ENCODE assay signal across 7 mouse cellular contexts in genomic region chr14:24358295-24358951, GRCm38 (mm10).
DNase-seq lines count a peak whose midpoint lies in the region; ATAC-seq and TF ChIP-seq lines count a peak whose summit lies in the region.

No protein-coding gene starts in this region.

- no peaks in the 10 kb centered on the region for H3K4me1 ChIP-seq in midbrain, embryonic 11.5 days (ENCODE audit: control insufficient read depth, insufficient read depth, low read length)
- H3K4me1 ChIP-seq in midbrain, embryonic 15.5 days: no peaks in the 10 kb centered on the region
- H3K4me1 ChIP-seq in limb, embryonic 14.5 days (ENCODE audit: control insufficient read depth, insufficient read depth, low read length): no peaks in the 10 kb centered on the region

- H3K9ac ChIP-seq in midbrain, embryonic 11.5 days (ENCODE audit: low read length): no peak overlapping the region
- no peak overlapping the region for H3K9ac ChIP-seq in midbrain, embryonic 15.5 days
- H3K9ac ChIP-seq in limb, embryonic 14.5 days (ENCODE audit: low read depth, low read length, severe bottlenecking): no peak overlapping the region

- no peaks in the 10 kb centered on the region for H3K9me3 ChIP-seq in midbrain, embryonic 11.5 days (ENCODE audit: control insufficient read depth, low read length)
- no peaks in the 10 kb centered on the region for H3K9me3 ChIP-seq in midbrain, embryonic 15.5 days
- H3K9me3 ChIP-seq in limb, embryonic 14.5 days (ENCODE audit: control insufficient read depth, low read length): no peaks in the 10 kb centered on the region

- H3K27me3 ChIP-seq in midbrain, embryonic 11.5 days (ENCODE audit: control insufficient read depth, insufficient read depth, low read length): no peaks in the 10 kb centered on the region
- H3K27me3 ChIP-seq in midbrain, embryonic 15.5 days (replicated peaks): no peaks in the 10 kb centered on the region
- H3K27me3 ChIP-seq in limb, embryonic 14.5 days (ENCODE audit: control insufficient read depth, insufficient read depth, low read length): no peaks in the 10 kb centered on the region

- no peak for ATAC-seq in midbrain, embryonic 11.5 days (ENCODE audit: low FRiP score)
- no peak for ATAC-seq in midbrain, embryonic 15.5 days (replicated peaks)
- no peak for ATAC-seq in limb, embryonic 14.5 days (ENCODE audit: low FRiP score, low read depth)

- no peak overlapping the region for H3K4me2 ChIP-seq in midbrain, embryonic 11.5 days
- no peak overlapping the region for H3K4me2 ChIP-seq in midbrain, embryonic 15.5 days
- no peak overlapping the region for H3K4me2 ChIP-seq in limb, embryonic 14.5 days (replicated peaks; ENCODE audit: low read depth, low read length, severe bottlenecking)

- 69% methylated on average over 22 of the region's 22 CpGs for WGBS in midbrain, embryonic 11.5 days
- WGBS in midbrain, embryonic 15.5 days: 56% methylated on average over 22 of the region's 22 CpGs
- 67% methylated on average over 22 of the region's 22 CpGs for WGBS in limb, embryonic 14.5 days

- no peak for TF ChIP-seq POLR2A in limb, embryonic 14.5 days (IDR thresholded peaks at IDR 0.05; ENCODE audit: borderline replicate concordance, extremely low read depth, insufficient read depth, insufficient read length)

- intact Hi-C loops in gastrocnemius, postnatal 14 days (cut with DNase I; ENCODE audit: low total_unique reads): no loop called here

- peak; percentile 89 for DNase-seq in midbrain, embryonic 11.5 days (ENCODE audit: low spot score, missing footprints)
- DNase-seq in ZHBTc4 (ENCODE audit: low read depth, low spot score): peak; percentile 70
- DNase-seq in cerebellum, adult 11-12 months: peak; percentile 11
- peak; percentile 32 for DNase-seq in gastrocnemius, postnatal 14 days
- DNase-seq in limb, embryonic 14.5 days (ENCODE audit: low spot score): peak; percentile 47
- DNase-seq in right cerebral cortex, postnatal 4 days: peak; percentile 35

- no peak overlapping the region for H3K27ac ChIP-seq in midbrain, embryonic 11.5 days (ENCODE audit: low read depth, low read length)
- no peak overlapping the region for H3K27ac ChIP-seq in midbrain, embryonic 15.5 days
- H3K27ac ChIP-seq in limb, embryonic 14.5 days (replicated peaks; ENCODE audit: low read depth, low read length): no peak overlapping the region

- H3K36me3 ChIP-seq in midbrain, embryonic 11.5 days (ENCODE audit: control insufficient read depth, insufficient read depth, low read length): no peaks in the 10 kb centered on the region
- no peaks in the 10 kb centered on the region for H3K36me3 ChIP-seq in midbrain, embryonic 15.5 days (replicated peaks)
- H3K36me3 ChIP-seq in limb, embryonic 14.5 days (ENCODE audit: control insufficient read depth, insufficient read depth, low read length): no peaks in the 10 kb centered on the region

- H3K4me3 ChIP-seq in midbrain, embryonic 11.5 days (ENCODE audit: low read depth, low read length): no peak overlapping the region
- no peak overlapping the region for H3K4me3 ChIP-seq in midbrain, embryonic 15.5 days
- no peak overlapping the region for H3K4me3 ChIP-seq in limb, embryonic 14.5 days (replicated peaks; ENCODE audit: low read length)

Comparison
In these comparisons a context has a peak if more than half of its experiments do, and no peak if none do; other contexts are left out.
1. DNase-seq: peak in every context shown above with its lines; median percentile 89 in midbrain, embryonic 11.5 days; 70 in ZHBTc4; 47 in limb, embryonic 14.5 days; 35 in right cerebral cortex, postnatal 4 days; 32 in gastrocnemius, postnatal 14 days; 11 in cerebellum, adult 11-12 months.